Mouse (Mus musculus): ENCODE results near the gene 1700028J19Rik. TPM values are rescaled to one million over a fixed set of nuclear protein-coding genes. Genes with fewer than 3 reads are reported as not detected.
"Not testable (repeated sequence)": the region's sequence is repeated elsewhere in the genome, so short reads cannot be mapped to it uniquely, and the experiment has no call there.

1700028J19Rik gene
- total and polyA plus RNA-seq, 2 experiments from 2014 or later, result 0.31 to 1.3 TPM

GRCm38 (mm10) chr7:44241163-44241562 lies 5.3 kb downstream of the 1700028J19Rik start:
- H3K4me2 ChIP-seq (ENCODE audit: low read depth, low read length), result no peak overlapping the region
- ATAC-seq (ENCODE audit: insufficient read depth, low read depth), result no peak
- TF ChIP-seq CTCF (IDR thresholded peaks at IDR 0.05; ENCODE audit: low read depth) (0 out of 2 replicates have a peak, but pooled peaks have one; percentile 12), EP300 (IDR thresholded peaks at IDR 0.05; ENCODE audit: low read depth) (no peak)

GRCm38 (mm10) chr7:44240712-44241111 lies 5.8 kb downstream of the 1700028J19Rik start:
- Histone ChIP-seq H3K4me2 (ENCODE audit: low read depth, low read length) (no peak overlapping the region), H3K36me3 (replicated peaks; ENCODE audit: control insufficient read depth, insufficient read depth, low read length) (no peaks in the 10 kb centered on the region), H3K4me3 (ENCODE audit: low read depth, low read length) (no peak overlapping the region), H3K9ac (replicated peaks; ENCODE audit: low read depth, low read length) (no peak overlapping the region), H3K27me3 (ENCODE audit: control insufficient read depth, insufficient read depth, low read length) (no peaks in the 10 kb centered on the region), H3K9me3 (replicated peaks; ENCODE audit: control insufficient read depth, low read length) (no peaks in the 10 kb centered on the region), H3K27ac (ENCODE audit: low read depth) (no peak overlapping the region), H3K4me1 (ENCODE audit: control insufficient read depth, insufficient read depth) (peaks cover 2% of the 10 kb centered on the region; the same call in 1 of the 2 replicates)
- DNase-seq (ENCODE audit: low spot score) (no peak), ATAC-seq (ENCODE audit: insufficient read depth, low read depth) (no peak)
- 24% methylated on average over 1 of the region's 1 CpGs for WGBS
- TF ChIP-seq CTCF (IDR thresholded peaks at IDR 0.05; ENCODE audit: low read depth), result no peak

More at GRCm38 (mm10) chr7:44241163-44241562, 5.3 kb downstream of the 1700028J19Rik start:
- Histone ChIP-seq H3K36me3 (replicated peaks; ENCODE audit: control insufficient read depth, insufficient read depth, low read length) (no peaks in the 10 kb centered on the region), H3K27ac (ENCODE audit: low read depth) (no peak overlapping the region), H3K9me3 (replicated peaks; ENCODE audit: control insufficient read depth, low read length) (no peaks in the 10 kb centered on the region), H3K9ac (replicated peaks; ENCODE audit: low read depth, low read length) (no peak overlapping the region), H3K4me1 (ENCODE audit: control insufficient read depth, insufficient read depth) (peaks cover 4% of the 10 kb centered on the region; the same call in 1 of the 2 replicates), H3K4me3 (ENCODE audit: low read depth, low read length) (no peak overlapping the region), H3K27me3 (ENCODE audit: control insufficient read depth, insufficient read depth, low read length) (no peaks in the 10 kb centered on the region)
- WGBS, result 49% methylated on average over 2 of the region's 2 CpGs
- DNase-seq (ENCODE audit: low spot score), result no peak

DNA sequence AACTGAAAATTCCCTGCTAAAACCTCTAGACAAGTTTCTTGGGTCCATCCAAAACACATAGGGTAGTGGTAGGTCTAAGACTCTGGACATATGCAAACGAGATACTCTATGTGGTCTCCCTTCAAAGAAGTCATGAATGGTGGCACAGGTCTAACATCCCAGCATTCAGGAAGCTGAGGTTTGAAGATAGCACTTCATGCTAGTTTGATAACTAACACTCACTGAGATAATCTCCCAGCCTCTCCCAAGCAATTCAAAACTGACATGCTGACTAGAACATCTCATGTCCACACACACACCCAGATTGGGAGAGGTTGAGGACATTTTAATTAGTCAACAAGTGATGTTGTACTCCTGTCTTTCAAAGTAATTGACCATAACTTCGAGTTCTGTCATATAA lies 6.6 kb downstream of the 1700028J19Rik start:
- Histone ChIP-seq H3K4me2 (ENCODE audit: low read depth, low read length) (no peak overlapping the region), H3K27ac (ENCODE audit: low read depth) (no peak overlapping the region), H3K36me3 (replicated peaks; ENCODE audit: control insufficient read depth, insufficient read depth, low read length) (no peaks in the 10 kb centered on the region), H3K4me1 (ENCODE audit: control insufficient read depth, insufficient read depth) (no peaks in the 10 kb centered on the region), H3K4me3 (ENCODE audit: low read depth, low read length) (no peak overlapping the region), H3K27me3 (ENCODE audit: control insufficient read depth, insufficient read depth, low read length) (no peaks in the 10 kb centered on the region), H3K9me3 (replicated peaks; ENCODE audit: control insufficient read depth, low read length) (no peaks in the 10 kb centered on the region), H3K9ac (replicated peaks; ENCODE audit: low read depth, low read length) (no peak overlapping the region)
- no peak for ATAC-seq (ENCODE audit: insufficient read depth, low read depth)
- DNase-seq (ENCODE audit: low spot score), result no peak
- TF ChIP-seq CTCF (IDR thresholded peaks at IDR 0.05; ENCODE audit: low read depth), result no peak
- no peak for TF ChIP-seq EP300 (IDR thresholded peaks at IDR 0.05; ENCODE audit: low read depth)
- WGBS, result 36% methylated on average over 2 of the region's 2 CpGs

GRCm38 (mm10) chr7:44235909-44236308 lies 10.6 kb downstream of the 1700028J19Rik start, which contains the start of gene Gm36864:
Gene Gm36864, plus strand, starts transcription at chr7:44236177.
- no peak within 1 kb of the TSS for H3K27ac ChIP-seq (ENCODE audit: low read depth)
- ATAC-seq (ENCODE audit: insufficient read depth, low read depth) (no peak), DNase-seq (ENCODE audit: low spot score) (no peak)
- H3K9ac ChIP-seq (replicated peaks; ENCODE audit: low read depth, low read length), result no peak within 1 kb of the TSS
- H3K36me3 ChIP-seq (replicated peaks; ENCODE audit: control insufficient read depth, insufficient read depth, low read length), result no peaks in the 10 kb centered on the region
- no peak within 1 kb of the TSS for H3K4me3 ChIP-seq (ENCODE audit: low read depth, low read length)
- H3K9me3 ChIP-seq (replicated peaks; ENCODE audit: control insufficient read depth, low read length), result no peaks in the 10 kb centered on the region
- no peaks in the 10 kb centered on the region for H3K4me1 ChIP-seq (ENCODE audit: control insufficient read depth, insufficient read depth)
- H3K4me2 ChIP-seq (ENCODE audit: low read depth, low read length), result no peak within 1 kb of the TSS
- 36% methylated on average over 3 of the region's 3 CpGs for WGBS
- no peaks in the 10 kb centered on the region for H3K27me3 ChIP-seq (ENCODE audit: control insufficient read depth, insufficient read depth, low read length)
- TF ChIP-seq CTCF (IDR thresholded peaks at IDR 0.05; ENCODE audit: low read depth) (no peak), EP300 (IDR thresholded peaks at IDR 0.05; ENCODE audit: low read depth) (no peak)

- H3K9me3 ChIP-seq (replicated peaks; ENCODE audit: control insufficient read depth, low read length), result no peaks in the 10 kb centered on the region
- no peak for ATAC-seq (ENCODE audit: insufficient read depth, low read depth)
- H3K4me2 ChIP-seq (ENCODE audit: low read depth, low read length), result no peak within 1 kb of the TSS
- no peak for DNase-seq (ENCODE audit: low spot score)
- 50% methylated on average over 1 of the region's 1 CpGs for WGBS
- no peak within 1 kb of the TSS for H3K9ac ChIP-seq (replicated peaks; ENCODE audit: low read depth, low read length)
- no peak within 1 kb of the TSS for H3K27ac ChIP-seq (ENCODE audit: low read depth)
- H3K4me1 ChIP-seq (ENCODE audit: control insufficient read depth, insufficient read depth), result no peaks in the 10 kb centered on the region
- no peaks in the 10 kb centered on the region for H3K27me3 ChIP-seq (ENCODE audit: control insufficient read depth, insufficient read depth, low read length)
- H3K4me3 ChIP-seq (ENCODE audit: low read depth, low read length), result no peak within 1 kb of the TSS
- H3K36me3 ChIP-seq (replicated peaks; ENCODE audit: control insufficient read depth, insufficient read depth, low read length), result no peaks in the 10 kb centered on the region
- TF ChIP-seq CTCF (IDR thresholded peaks at IDR 0.05; ENCODE audit: low read depth) (no peak), EP300 (IDR thresholded peaks at IDR 0.05; ENCODE audit: low read depth) (no peak)
Measured at GRCm38 (mm10) chr7:44225076-44225475, 21.4 kb downstream of the 1700028J19Rik start, which contains the start of gene Klk1. Gene Klk1, plus strand, starts transcription at chr7:44225360.

- ATAC-seq (ENCODE audit: insufficient read depth, low read depth); H3K4me3 ChIP-seq (ENCODE audit: low read depth, low read length); H3K36me3 ChIP-seq (replicated peaks; ENCODE audit: control insufficient read depth, insufficient read depth, low read length); H3K9me3 ChIP-seq (replicated peaks; ENCODE audit: control insufficient read depth, low read length); H3K4me1 ChIP-seq (ENCODE audit: control insufficient read depth, insufficient read depth); H3K4me2 ChIP-seq (ENCODE audit: low read depth, low read length); H3K27ac ChIP-seq (ENCODE audit: low read depth); DNase-seq (ENCODE audit: low spot score); H3K27me3 ChIP-seq (ENCODE audit: control insufficient read depth, insufficient read depth, low read length); H3K9ac ChIP-seq (replicated peaks; ENCODE audit: low read depth, low read length): not testable (repeated sequence)
- 41% methylated on average over 6 of the region's 6 CpGs for WGBS
Measured at GRCm38 (mm10) chr7:44222335-44222734, 24.2 kb downstream of the 1700028J19Rik start.

DNA sequence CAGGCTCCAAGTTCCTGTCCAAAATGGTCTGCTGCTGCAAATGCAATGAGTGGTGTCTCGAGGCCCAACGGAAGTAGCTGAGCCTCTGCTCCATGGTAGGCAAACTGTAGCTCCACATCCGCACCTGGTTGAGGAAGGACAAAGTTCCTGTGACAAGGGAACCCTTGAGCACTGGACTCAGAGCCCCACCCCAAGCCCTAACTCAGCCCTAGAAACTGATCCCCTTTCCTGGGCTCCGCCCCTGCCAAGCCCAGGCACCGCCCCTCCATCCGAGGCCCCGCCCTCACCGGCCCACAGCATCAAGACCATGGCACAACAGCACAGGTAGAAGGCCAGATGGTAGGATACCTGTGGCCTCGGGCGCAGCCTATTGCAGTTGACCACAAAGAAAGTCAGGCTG lies 24.9 kb downstream of the 1700028J19Rik start:
- H3K36me3 ChIP-seq (replicated peaks; ENCODE audit: control insufficient read depth, insufficient read depth, low read length); H3K4me1 ChIP-seq (ENCODE audit: control insufficient read depth, insufficient read depth); DNase-seq (ENCODE audit: low spot score); H3K9ac ChIP-seq (replicated peaks; ENCODE audit: low read depth, low read length); H3K27ac ChIP-seq (ENCODE audit: low read depth); H3K27me3 ChIP-seq (ENCODE audit: control insufficient read depth, insufficient read depth, low read length); H3K4me2 ChIP-seq (ENCODE audit: low read depth, low read length); ATAC-seq (ENCODE audit: insufficient read depth, low read depth); H3K4me3 ChIP-seq (ENCODE audit: low read depth, low read length); H3K9me3 ChIP-seq (replicated peaks; ENCODE audit: control insufficient read depth, low read length): not testable (repeated sequence)
- 53% methylated on average over 8 of the region's 10 CpGs for WGBS
